Mouse (Mus musculus) heart, embryonic 14.5 days (tissue): Measurements from ENCODE around the gene Brinp2. TPM values are rescaled to one million over a fixed set of nuclear protein-coding genes. Genes with fewer than 3 reads are reported as not detected.

ENCODE experiments used
- ATAC-seq: fragments of 200-750 bp; cut with Nextera tagmentation; 2 replicates; pipeline ENCODE4 v1.8.0; 2017; ENCODE audit warnings: low read depth, moderate TSS enrichment; ENCODE audit not compliant: insufficient number of reproducible peaks, insufficient read depth, low FRiP score
- H3K27ac ChIP-seq, 2 experiments: fragments of 200-500 bp in 1 of 2; fragments of 300-500 bp in 1 of 2; sonication (generic) in 1 of 2; replicated peaks in 1 of 2; 2 replicates each; pipeline ENCODE4 v1.5.1; 2012 to 2014; ENCODE audit warnings: low read depth in 2 of 2, low read length in 2 of 2, control low read depth in 1 of 2, mild to moderate bottlenecking in 1 of 2, mixed read lengths in 1 of 2; ENCODE audit not compliant: control insufficient read depth in 1 of 2, insufficient read depth in 1 of 2
- H3K27me3 ChIP-seq: fragments of 300-500 bp; sonication (generic); 2 replicates; pipeline ENCODE4 v1.6.1; 2014; ENCODE audit warnings: mild to moderate bottlenecking, low read length, control low read depth; ENCODE audit not compliant: control insufficient read depth, insufficient read depth
- H3K36me3 ChIP-seq: fragments of 300-500 bp; sonication (generic); 2 replicates; pipeline ENCODE4 v1.6.1; 2014; ENCODE audit warnings: mild to moderate bottlenecking, control low read depth, low read length, mixed read lengths; ENCODE audit not compliant: control insufficient read depth, insufficient read depth
- H3K4me1 ChIP-seq, 2 experiments: fragments of 200-500 bp in 1 of 2; fragments of 300-500 bp in 1 of 2; sonication (generic) in 1 of 2; 2 replicates each; pipeline ENCODE4 v1.6.1; 2012 to 2014; ENCODE audit warnings: low read length in 2 of 2, control low read depth in 1 of 2, mixed read lengths in 1 of 2; ENCODE audit not compliant: control insufficient read depth in 2 of 2, insufficient read depth in 2 of 2
- H3K4me2 ChIP-seq: fragments of 300-500 bp; sonication (generic); 2 replicates; pipeline ENCODE4 v1.6.1; 2014; ENCODE audit warnings: mild to moderate bottlenecking, low read length
- H3K4me3 ChIP-seq, 2 experiments: fragments of 200-500 bp in 1 of 2; fragments of 300-500 bp in 1 of 2; sonication (generic) in 1 of 2; 2 replicates each; pipeline ENCODE4 v1.5.1; 2012 to 2014; ENCODE audit warnings: low read length in 2 of 2, mild to moderate bottlenecking in 2 of 2, control low read depth in 1 of 2, low read depth in 1 of 2, moderate library complexity in 1 of 2; ENCODE audit not compliant: control insufficient read depth in 1 of 2, insufficient read depth in 1 of 2
- H3K9ac ChIP-seq: fragments of 300-500 bp; sonication (generic); 2 replicates; pipeline ENCODE4 v1.6.1; 2014; ENCODE audit warnings: mild to moderate bottlenecking, low read length
- H3K9me3 ChIP-seq: fragments of 300-500 bp; sonication (generic); 2 replicates; pipeline ENCODE4 v1.6.1; 2016; ENCODE audit warnings: low read length, control low read depth; ENCODE audit not compliant: control insufficient read depth
- WGBS: fragments of 180-500 bp; shearing (Covaris S2); extraction: QIAGEN DNeasy Blood & Tissue Kit; methylation state at CpG from one replicate; pipeline ENCODE4 v1.1.7; 2014; 5-methylcytosine and 5-hydroxymethylcytosine counted together
- polyA plus RNA-seq: library from polyadenylated mRNA; unstranded; fragments of >200 nt; fragmentation: Nextera tagmentation; extraction: Ambion mirVana; gene quantifications from 2 replicates; pipeline ENCODE4 v1.2.1, GENCODE M21; 2014

Brinp2 gene
- polyA plus RNA-seq, 1 experiment from 2014 or later: 0.42 TPM

- H3K4me2 ChIP-seq: no peak overlapping the region
- no peak for ATAC-seq
- H3K9me3 ChIP-seq: no peaks in the 10 kb centered on the region
Measured at GRCm38 (mm10) chr1:158218294-158218693, 137.8 kb downstream of the Brinp2 start.

GRCm38 (mm10) chr1:158215581-158215980 is 140.5 kb downstream of the Brinp2 start:
- no peak overlapping the region for H3K4me2 ChIP-seq
- 71% methylated on average over 9 of the region's 9 CpGs for WGBS
- no peaks in the 10 kb centered on the region for H3K36me3 ChIP-seq
- no peak overlapping the region for H3K9ac ChIP-seq
- no peaks in the 10 kb centered on the region for H3K9me3 ChIP-seq
- H3K27me3 ChIP-seq: no peaks in the 10 kb centered on the region
- no peaks in the 10 kb centered on the region for H3K4me1 ChIP-seq
- H3K4me3 ChIP-seq: no peak overlapping the region
- ATAC-seq: no peak
- H3K27ac ChIP-seq: no peak overlapping the region

More at GRCm38 (mm10) chr1:158218294-158218693, 137.8 kb downstream of the Brinp2 start:
- Histone ChIP-seq H3K4me1 (no peaks in the 10 kb centered on the region), H3K9ac (no peak overlapping the region), H3K27me3 (no peaks in the 10 kb centered on the region), H3K27ac (no peak overlapping the region), H3K4me3 (no peak overlapping the region), H3K36me3 (no peaks in the 10 kb centered on the region)
- 51% methylated on average over 2 of the region's 2 CpGs for WGBS

- no peaks in the 10 kb centered on the region for H3K36me3 ChIP-seq
- WGBS: 49% methylated on average over 5 of the region's 5 CpGs
- H3K27ac ChIP-seq: no peak overlapping the region
- ATAC-seq: no peak
- no peak overlapping the region for H3K4me3 ChIP-seq
- H3K9me3 ChIP-seq: no peaks in the 10 kb centered on the region
- H3K9ac ChIP-seq: no peak overlapping the region
- H3K4me2 ChIP-seq: no peak overlapping the region
- no peaks in the 10 kb centered on the region for H3K27me3 ChIP-seq
- no peaks in the 10 kb centered on the region for H3K4me1 ChIP-seq
Measured at GRCm38 (mm10) chr1:158214743-158215142, 141.4 kb downstream of the Brinp2 start.

- Histone ChIP-seq H3K27me3 (no peaks in the 10 kb centered on the region), H3K9me3 (no peaks in the 10 kb centered on the region), H3K9ac (no peak overlapping the region), H3K4me2 (no peak overlapping the region), H3K4me3 (no peak overlapping the region), H3K36me3 (no peaks in the 10 kb centered on the region), H3K27ac (no peak overlapping the region), H3K4me1 (no peaks in the 10 kb centered on the region)
- WGBS: 72% methylated on average over 4 of the region's 4 CpGs
- ATAC-seq: no peak
Measured at GRCm38 (mm10) chr1:158213736-158214135, 142.4 kb downstream of the Brinp2 start.

GRCm38 (mm10) chr1:158207620-158208019 is 148.5 kb downstream of the Brinp2 start:
- Histone ChIP-seq H3K27ac (no peak overlapping the region), H3K4me2 (no peak overlapping the region), H3K27me3 (no peaks in the 10 kb centered on the region), H3K9ac (no peak overlapping the region), H3K4me3 (no peak overlapping the region), H3K4me1 (no peaks in the 10 kb centered on the region), H3K36me3 (no peaks in the 10 kb centered on the region), H3K9me3 (no peaks in the 10 kb centered on the region)
- WGBS: 72% methylated on average over 2 of the region's 2 CpGs
- ATAC-seq: no peak

- H3K4me2 ChIP-seq: no peak overlapping the region
- no peak overlapping the region for H3K4me3 ChIP-seq
- no peak overlapping the region for H3K27ac ChIP-seq
- H3K36me3 ChIP-seq: no peaks in the 10 kb centered on the region
- H3K4me1 ChIP-seq: no peaks in the 10 kb centered on the region
- no peak overlapping the region for H3K9ac ChIP-seq
- H3K9me3 ChIP-seq: no peaks in the 10 kb centered on the region
- no peaks in the 10 kb centered on the region for H3K27me3 ChIP-seq
- no peak for ATAC-seq
- 58% methylated on average over 2 of the region's 2 CpGs for WGBS
Measured at GRCm38 (mm10) chr1:158202932-158203331, 153.2 kb downstream of the Brinp2 start.

Other genes starting within 250 kb of the Brinp2 start
- gene Astn1, start 5.9 kb upstream of the Brinp2 start, polyA plus RNA-seq: 1.0 and 1.1 TPM in 2 replicates